Mouse (Mus musculus) kidney, postnatal 4 days (tissue): ENCODE results near the gene Clrn3.
"Not testable (repeated sequence)": the region's sequence is repeated elsewhere in the genome, so short reads cannot be mapped to it uniquely, and the experiment has no call there.

Experiments used
- DNase-seq, 2 experiments: peaks; one replicate each; pipeline ENCODE4 v3.0.0; 2021; ENCODE audit warnings: mixed read lengths in 2 of 2

The Clrn3 gene

DNA sequence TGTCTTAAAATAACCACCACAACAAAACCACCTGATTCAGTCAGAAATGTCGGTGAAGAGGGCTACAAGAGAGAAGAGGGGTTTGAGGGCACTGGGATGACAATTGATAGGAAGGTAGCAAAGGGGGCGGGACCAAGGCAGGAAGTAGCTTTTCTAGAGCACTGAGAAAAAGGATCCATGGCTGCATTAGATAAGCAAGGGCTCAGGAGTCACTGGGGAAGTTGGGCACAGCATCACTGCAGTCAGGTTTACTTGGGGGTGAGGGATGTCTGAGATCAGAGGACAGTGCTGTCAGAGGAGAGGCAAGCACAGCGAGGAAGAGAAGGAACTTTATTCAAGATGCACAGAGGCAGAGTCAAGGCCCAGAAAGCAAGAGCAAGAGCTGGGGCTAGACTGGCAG lies 7.5 kb upstream of the Clrn3 start:
- no peak for DNase-seq

GRCm38 (mm10) chr7:135534548-135535189 lies 6.2 kb upstream of the Clrn3 start:
- no peak for DNase-seq

DNA sequence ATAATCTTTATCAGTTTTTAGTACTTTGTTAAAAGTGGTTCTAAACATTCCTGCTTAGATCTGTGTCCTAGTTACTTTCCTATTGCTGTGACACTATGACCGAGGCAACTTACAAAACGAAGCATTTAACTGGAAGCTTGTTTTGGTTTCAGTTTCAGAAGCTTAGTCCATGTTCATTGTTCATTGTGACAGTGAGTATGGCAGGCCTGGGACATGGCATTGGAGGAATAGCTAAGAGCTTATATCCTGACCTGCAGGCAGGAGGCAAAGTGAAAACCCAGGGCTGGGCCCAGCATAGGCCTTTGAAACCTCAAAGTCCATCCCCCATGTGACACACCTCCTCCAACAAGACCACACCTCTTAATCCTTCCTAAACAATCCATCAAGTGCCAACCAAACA lies 614 bp upstream of the Clrn3 start:
- no peak for DNase-seq

GRCm38 (mm10) chr7:135527169-135527568 lies 1.3 kb downstream of the Clrn3 start:
- DNase-seq = no peak

- no peak for DNase-seq
Measured at GRCm38 (mm10) chr7:135526574-135527152, 1.8 kb downstream of the Clrn3 start.

DNA sequence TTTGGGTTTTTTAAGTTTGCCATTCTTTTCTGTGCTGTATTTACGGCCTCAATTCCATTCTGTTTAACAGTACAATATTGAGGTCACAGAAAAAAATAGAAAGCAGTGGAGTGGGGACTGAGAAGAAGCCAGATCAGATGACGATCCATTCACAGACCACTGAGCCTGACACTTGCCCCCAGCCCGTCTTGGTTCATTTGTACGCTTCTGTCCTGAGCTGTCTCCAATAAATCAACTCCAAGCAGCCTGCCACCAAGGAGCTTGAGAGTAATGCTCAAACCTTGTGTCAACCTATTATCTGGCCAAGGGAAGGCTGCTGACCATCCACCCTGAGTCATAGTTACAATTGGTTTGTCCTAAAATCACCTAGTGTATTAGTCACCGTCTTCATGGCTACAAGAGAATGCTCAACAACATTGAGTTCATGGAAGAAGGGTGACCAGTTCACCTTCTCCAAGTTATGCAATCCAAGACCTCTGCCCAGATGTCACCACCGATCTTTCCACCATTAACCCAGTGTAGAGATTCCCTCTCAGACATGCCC lies 4.0 kb downstream of the Clrn3 start:
- DNase-seq = no peak

DNA sequence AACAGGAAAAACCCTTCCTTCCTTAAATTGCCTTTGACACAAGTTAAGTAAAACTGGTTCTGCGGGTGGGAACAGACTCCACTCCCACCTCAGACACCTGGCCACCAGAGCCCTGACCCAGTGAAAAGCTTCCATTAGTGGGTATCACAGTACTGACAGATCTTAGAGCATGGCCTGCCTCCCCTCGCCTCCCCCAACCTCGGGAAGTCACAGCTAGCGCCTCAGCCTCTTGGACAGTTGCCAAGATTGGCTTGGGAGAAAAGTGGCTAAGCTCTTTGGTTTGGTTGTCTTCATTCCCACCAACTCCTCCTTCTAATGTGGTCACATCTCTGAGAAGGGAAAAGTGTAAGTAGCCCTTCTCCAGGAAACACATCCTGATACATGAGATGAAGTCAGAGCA lies 4.5 kb downstream of the Clrn3 start:
- DNase-seq = peak; percentile 50 to 67

DNA sequence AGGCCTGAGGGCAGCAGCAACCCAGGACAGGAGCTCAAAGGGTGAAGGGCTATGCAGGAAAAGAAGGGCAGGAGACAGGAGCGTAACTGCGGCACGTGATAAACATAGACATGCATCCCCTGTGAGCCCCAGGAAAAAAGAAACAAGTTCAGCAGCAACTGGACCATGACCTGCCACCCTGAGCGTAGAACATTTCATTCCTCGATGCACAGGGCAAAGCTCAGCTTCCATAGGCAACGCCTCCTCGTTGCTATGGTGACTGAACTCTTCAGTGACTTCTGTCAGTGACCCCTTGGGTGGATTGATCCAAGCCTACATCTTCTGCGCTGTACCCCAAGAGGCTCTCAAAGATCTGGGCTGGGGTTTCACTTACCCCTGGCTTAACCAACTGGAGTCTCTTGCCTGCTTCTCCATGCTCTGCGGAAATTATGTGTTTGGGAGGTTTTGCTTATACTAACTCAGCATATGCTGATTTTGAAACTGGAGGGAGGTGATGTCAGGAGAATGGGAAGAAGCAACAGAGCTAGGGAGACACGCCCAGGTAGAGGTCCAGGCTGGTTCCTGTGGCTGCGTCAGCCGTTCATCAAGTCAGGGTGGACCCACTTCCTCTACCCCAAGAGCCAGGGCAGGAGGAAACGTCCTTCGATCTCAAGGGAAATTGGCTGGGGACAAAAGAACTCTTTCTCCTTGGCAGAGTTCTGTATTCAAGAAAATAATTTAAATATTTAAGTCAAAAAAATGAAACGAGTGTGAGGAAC lies 6.5 kb downstream of the Clrn3 start:
- DNase-seq = peak; percentile 45 to 71

DNA sequence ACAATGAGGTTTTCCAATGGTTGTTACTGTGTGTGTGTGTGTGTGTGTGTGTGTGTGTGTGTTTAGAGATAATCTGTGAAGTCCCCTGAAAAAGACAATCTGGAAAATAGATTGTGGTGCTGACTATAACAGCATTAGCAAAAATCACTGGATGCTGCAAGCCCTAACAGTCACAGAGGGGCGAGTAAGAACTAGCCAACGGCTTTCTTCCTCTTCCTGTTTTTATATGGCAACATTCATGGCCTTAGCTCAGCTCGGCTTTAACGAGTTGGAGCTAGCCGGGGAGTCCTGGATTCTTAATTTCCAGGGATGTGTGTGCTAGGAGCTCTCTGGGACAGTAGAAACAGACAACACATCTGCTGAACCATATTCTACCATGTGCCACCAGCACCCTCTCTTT lies 8.2 kb downstream of the Clrn3 start:
- DNase-seq = no peak

DNA sequence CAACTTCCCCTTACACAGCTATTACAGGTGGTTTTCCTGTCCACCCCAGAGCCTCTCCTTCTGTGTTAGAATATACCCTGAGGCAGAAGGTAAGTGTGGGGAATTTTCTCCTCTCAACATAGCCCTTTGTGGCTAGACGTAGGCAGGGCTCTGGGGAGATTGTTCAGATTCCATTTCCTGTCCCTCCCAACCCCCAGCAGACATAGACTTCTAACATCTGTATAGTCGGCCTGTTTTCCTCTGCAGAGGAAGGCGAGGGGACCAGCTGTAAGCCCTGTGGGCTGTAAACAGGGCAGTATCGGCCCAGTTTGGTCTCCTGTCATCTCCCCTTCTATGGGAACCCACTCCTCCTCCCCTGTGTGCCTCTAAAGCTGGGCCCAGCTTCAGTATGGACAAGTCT lies 11.3 kb downstream of the Clrn3 start:
- no peak for DNase-seq

DNA sequence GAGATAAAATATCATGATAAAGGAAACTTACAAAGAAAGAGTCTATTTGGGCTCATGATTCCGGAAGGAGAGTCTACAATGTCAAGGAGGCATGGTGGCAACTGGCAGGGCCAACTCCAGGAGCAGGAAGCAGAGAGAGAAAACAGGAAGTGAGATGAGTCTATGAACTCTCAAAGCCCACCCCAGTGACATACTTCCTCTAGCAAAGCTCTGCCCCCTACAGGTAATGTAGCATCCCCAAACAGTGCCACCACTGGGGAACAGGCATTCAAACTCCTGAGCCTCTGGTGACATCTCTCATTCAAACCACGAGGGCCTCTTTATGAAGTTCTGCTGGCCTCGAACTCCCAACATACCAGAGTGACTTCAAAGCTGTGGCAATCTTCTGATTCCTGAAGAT lies 16.7 kb downstream of the Clrn3 start:
- no peak for DNase-seq

DNA sequence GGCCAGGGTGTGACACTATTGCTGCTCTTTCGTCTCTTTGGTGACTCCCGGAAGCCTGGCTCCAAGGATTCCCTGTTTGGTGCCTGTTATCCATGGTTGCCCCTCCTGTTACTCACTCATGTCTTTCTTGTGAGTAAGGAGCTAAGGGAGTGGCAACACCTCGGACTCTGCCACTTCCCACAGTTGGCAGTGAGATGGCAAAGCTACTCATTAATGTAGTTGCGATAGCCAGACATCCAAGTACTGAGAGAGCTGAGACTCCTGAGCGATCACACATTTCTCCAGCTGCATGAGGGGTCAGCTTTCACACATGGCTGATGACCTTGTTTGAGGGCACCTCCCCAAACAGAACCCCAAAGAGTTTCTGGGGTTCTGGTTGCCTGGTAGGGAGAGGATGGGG lies 18.0 kb downstream of the Clrn3 start:
- peak in 1 of 2 experiments; percentile 9 for DNase-seq

- DNase-seq = no peak
Measured at GRCm38 (mm10) chr7:135509272-135509671, 19.2 kb downstream of the Clrn3 start.

GRCm38 (mm10) chr7:135508602-135509001 lies 19.9 kb downstream of the Clrn3 start:
- DNase-seq = no peak

DNA sequence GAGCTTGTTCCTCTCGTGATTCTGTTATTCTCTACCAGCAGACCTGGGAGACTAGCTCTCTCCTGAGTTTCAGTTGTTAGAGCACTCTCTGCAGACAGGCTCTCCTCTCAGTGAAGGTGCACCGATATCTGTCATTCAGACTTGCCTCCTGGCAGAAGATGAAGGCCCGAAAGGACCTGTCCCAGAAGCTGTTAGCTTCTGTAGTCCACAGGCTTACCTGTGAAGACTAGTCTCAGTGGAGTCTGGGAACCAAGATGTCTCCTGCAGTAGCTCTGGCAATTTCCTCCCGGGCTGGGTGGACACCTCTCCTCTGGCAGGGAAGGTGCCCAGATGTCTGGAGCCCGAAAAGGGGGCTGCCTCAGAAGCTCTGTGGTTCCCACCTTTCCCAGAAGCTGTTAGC lies 21.9 kb downstream of the Clrn3 start:
- DNase-seq = not testable (repeated sequence)

GRCm38 (mm10) chr7:135499403-135499802 lies 29.1 kb downstream of the Clrn3 start:
- DNase-seq = no peak

GRCm38 (mm10) chr7:135498565-135499186 lies 29.8 kb downstream of the Clrn3 start:
- DNase-seq = no peak

DNA sequence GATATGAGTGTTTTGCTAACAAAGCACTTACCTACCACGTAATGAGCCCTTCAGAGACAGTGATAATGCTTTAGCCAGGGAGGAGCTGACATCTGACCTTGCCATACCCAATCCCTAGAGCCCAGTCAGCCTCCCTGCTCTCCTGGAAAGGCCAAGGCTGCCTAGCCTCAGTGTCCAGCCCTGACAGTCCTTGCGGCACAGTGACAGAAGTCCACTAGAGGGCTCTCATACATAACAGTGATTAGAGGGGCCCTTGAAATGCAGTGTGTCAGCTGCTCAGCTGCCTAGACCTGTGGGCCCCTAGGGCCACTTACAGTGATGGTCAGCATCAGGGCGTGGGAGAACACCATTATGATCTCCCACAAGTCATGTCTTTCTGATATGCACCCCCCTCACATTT lies 33.2 kb downstream of the Clrn3 start:
- DNase-seq = peak; percentile 20 to 33

DNA sequence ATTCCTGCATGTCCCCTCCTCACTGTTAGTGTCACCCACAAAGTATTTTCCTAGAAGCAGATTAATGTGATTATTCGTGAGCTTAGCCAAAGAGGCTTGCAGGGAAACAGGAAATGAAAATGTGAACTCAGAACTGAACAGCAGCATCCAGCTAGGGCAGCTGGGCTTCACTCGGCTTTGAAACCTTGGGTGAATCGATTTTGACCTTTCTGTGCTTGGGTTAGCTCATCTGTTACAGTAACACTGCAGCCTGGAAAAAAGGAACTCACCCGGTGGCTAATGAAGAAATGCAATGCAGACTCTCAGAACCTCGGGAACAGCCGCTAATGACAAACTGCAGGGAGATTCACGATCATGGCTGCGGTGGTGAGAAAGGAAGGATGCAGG lies 38.0 kb downstream of the Clrn3 start:
- no peak for DNase-seq

DNA sequence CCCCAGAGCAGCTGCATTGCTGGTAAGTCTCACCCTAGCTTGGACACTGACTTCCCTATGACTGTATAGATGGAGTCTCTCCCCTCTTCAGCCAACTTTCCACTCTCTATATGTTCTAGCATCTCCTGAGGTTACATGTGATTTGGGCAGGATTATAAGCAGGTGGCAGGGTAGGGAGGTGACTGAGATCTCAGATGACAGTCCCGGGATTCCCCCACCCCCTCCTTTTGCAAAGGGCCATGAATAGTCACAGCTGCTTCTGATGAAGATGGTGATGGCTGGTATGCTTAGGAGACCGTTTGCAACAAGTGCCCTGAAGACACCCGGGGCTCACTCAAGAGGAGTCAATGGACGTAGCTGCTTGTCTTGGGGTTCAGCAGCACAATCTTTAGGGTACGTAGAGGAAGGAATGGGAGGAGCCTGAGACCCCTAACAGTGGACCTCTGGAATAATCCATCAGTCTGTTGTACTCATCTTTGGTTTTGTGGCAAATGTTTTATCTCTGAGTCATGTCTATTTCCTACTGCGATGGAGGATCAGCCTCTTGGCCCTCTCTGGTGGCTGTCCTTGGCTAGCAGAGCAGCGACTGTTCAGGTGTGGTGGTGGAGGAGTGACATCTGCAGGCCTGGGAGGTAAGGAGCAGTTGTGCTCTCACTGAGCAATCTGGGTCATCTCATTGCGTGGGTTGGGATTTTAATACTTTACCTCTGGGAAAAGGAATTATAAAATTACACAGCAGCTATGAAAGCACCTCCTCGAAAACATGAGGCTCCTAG lies 38.5 kb downstream of the Clrn3 start:
- no peak for DNase-seq

- peak; percentile 59 to 60 for DNase-seq
Measured at GRCm38 (mm10) chr7:135488214-135488810, 40.1 kb downstream of the Clrn3 start.

DNA sequence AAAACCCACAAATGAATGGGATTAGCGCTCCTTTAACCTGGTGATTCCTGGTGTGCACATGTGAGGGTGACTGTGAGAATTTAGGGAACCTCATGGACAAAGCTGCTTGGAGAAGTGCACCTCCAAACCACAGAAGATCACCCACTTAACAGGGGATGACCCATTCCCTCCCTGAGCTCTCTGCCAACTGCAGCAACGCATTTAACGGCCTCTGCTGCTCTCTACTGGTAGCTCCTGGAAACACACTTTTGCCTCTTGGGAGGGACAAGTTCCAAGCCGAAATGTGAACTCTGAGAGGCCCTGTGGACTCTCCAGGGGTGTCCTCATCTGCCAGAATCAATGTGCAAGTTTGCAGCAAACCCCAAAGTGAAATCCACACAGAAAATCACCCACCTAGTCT lies 41.0 kb downstream of the Clrn3 start:
- peak; percentile 83 to 84 for DNase-seq
